Mouse (Mus musculus) myocyte (in vitro differentiated cells): ENCODE measurements around the gene Ppp2r5c. TPM values are rescaled to one million over a fixed set of nuclear protein-coding genes. Genes with fewer than 3 reads are reported as not detected.

Experiments used
- H3K27me3 ChIP-seq: one replicate; pipeline ENCODE4 v1.6.1; 2011; ENCODE audit not compliant: control insufficient read depth, insufficient read depth, insufficient read length
- H3K36me3 ChIP-seq: one replicate; pipeline ENCODE4 v1.6.1; 2011; ENCODE audit not compliant: control insufficient read depth, insufficient read depth
- H3K4me2 ChIP-seq: one replicate; pipeline ENCODE4 v1.6.1; 2011; ENCODE audit warnings: low read depth, control low read depth
- H3K4me3 ChIP-seq: one replicate; pipeline ENCODE4 v1.5.1; 2011; ENCODE audit warnings: mild to moderate bottlenecking, control low read depth, moderate library complexity
- H3K79me2 ChIP-seq: one replicate; pipeline ENCODE4 v1.6.1; 2011; ENCODE audit not compliant: control insufficient read depth, insufficient read depth
- H3ac ChIP-seq: one replicate; pipeline ENCODE4 v1.6.1; 2011; ENCODE audit not compliant: control insufficient read depth, insufficient read length
- CEBPB ChIP-seq: IDR thresholded peaks from 2 replicates; pipeline ENCODE4 v1.6.1; 2011; ENCODE audit warnings: mild to moderate bottlenecking, moderate library complexity; ENCODE audit not compliant: poor library complexity, insufficient read depth, severe bottlenecking
- E2F4 ChIP-seq: IDR thresholded peaks from one replicate; pipeline ENCODE4 v1.6.1; 2011; ENCODE audit warnings: mild to moderate bottlenecking, control low read depth, moderate library complexity; ENCODE audit not compliant: insufficient read depth
- MAX ChIP-seq: IDR thresholded peaks from one replicate; pipeline ENCODE4 v1.6.1; 2011; ENCODE audit warnings: low read depth, mild to moderate bottlenecking, control low read depth
- MYOD1 ChIP-seq, 3 experiments: IDR thresholded peaks; one replicate each; pipeline ENCODE4 v1.6.1; 2011; ENCODE audit warnings: control low read depth in 2 of 3, low read depth in 2 of 3, mild to moderate bottlenecking in 2 of 3, moderate library complexity in 1 of 3; ENCODE audit not compliant: insufficient read length in 2 of 3, control insufficient read depth in 1 of 3
- MYOG ChIP-seq, 3 experiments: IDR thresholded peaks; one replicate each; pipeline ENCODE4 v1.6.1; 2011; ENCODE audit warnings: control low read depth in 2 of 3, low read depth in 2 of 3, mild to moderate bottlenecking in 2 of 3; ENCODE audit not compliant: insufficient read length in 2 of 3, control insufficient read depth in 1 of 3, insufficient read depth in 1 of 3
- POLR2A ChIP-seq: IDR thresholded peaks from one replicate; pipeline ENCODE4 v1.6.1; 2011; ENCODE audit warnings: low read depth, mild to moderate bottlenecking, control low read depth, moderate library complexity; ENCODE audit not compliant: insufficient read length
- POLR2AphosphoS2 ChIP-seq: IDR thresholded peaks from one replicate; pipeline ENCODE4 v1.6.1; 2011; ENCODE audit warnings: low read depth, control low read depth; ENCODE audit not compliant: insufficient read length
- REST ChIP-seq: IDR thresholded peaks from one replicate; pipeline ENCODE4 v1.6.1; 2011; ENCODE audit warnings: mild to moderate bottlenecking, control low read depth, moderate library complexity; ENCODE audit not compliant: insufficient read depth, insufficient read length
- SRF ChIP-seq: IDR thresholded peaks from one replicate; pipeline ENCODE4 v1.6.1; 2011; ENCODE audit warnings: low read depth; ENCODE audit not compliant: control insufficient read depth, insufficient read length
- TCF12 ChIP-seq: IDR thresholded peaks from one replicate; pipeline ENCODE4 v1.6.1; 2011; ENCODE audit warnings: mild to moderate bottlenecking, control low read depth; ENCODE audit not compliant: poor library complexity, insufficient read depth, severe bottlenecking
- TCF3 ChIP-seq: IDR thresholded peaks from one replicate; pipeline ENCODE4 v1.6.1; 2011; ENCODE audit warnings: low read depth, control low read depth; ENCODE audit not compliant: insufficient read length
- USF1 ChIP-seq: IDR thresholded peaks from one replicate; pipeline ENCODE4 v1.6.1; 2011; ENCODE audit warnings: low read depth, mild to moderate bottlenecking, control low read depth, moderate library complexity
- polyA plus RNA-seq: library from polyadenylated mRNA; unstranded; fragments of >200 nt; fragmentation: generic; extraction: Trizol; gene quantifications from one replicate; pipeline ENCODE4 v1.2.1, GENCODE M21; 2012; ENCODE audit warnings: missing spikeins

The Ppp2r5c gene
- polyA plus RNA-seq, 1 experiment: 42.1 TPM

DNA sequence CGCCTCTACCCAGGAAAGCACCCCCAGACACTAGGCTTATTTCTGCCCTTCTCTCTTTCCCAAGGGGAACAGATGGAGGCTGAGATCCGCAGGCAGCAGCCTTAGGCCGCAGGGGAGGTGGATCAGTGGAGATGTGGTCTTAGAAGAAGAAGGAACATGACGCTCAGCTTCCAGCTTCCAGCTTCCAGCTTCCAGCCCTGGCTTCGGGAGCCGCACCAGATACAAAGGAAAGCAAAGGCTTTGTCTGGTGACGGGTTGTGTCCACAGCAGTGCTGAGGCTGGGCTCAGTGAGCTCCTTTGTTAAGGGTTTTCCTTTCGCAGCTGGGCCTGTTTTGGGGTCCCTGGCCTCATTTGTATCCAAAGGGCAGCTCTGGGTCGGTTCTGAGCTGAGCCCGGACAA, 16.9 kb upstream of the Ppp2r5c start:
- no peak overlapping the region for H3K4me2 ChIP-seq
- no peak for TF ChIP-seq E2F4
- no peak for TF ChIP-seq CEBPB
- no peak for TF ChIP-seq MYOG (IDR thresholded peaks at IDR 0.05; ENCODE audit: control insufficient read depth in 1 of 3, insufficient read depth in 1 of 3, insufficient read length in 2 of 3, low read depth in 2 of 3)
- TF ChIP-seq MYOD1 (IDR thresholded peaks at IDR 0.05; ENCODE audit: control insufficient read depth in 1 of 3, insufficient read length in 2 of 3, low read depth in 2 of 3): no peak
- no peak for TF ChIP-seq TCF12
- no peak for TF ChIP-seq POLR2A
- TF ChIP-seq POLR2AphosphoS2: no peak
- TF ChIP-seq MAX: no peak
- TF ChIP-seq SRF: no peak
- TF ChIP-seq TCF3: no peak
- no peak for TF ChIP-seq REST
- no peak for TF ChIP-seq USF1
- peaks cover 10% of the 10 kb centered on the region for H3K27me3 ChIP-seq
- H3K36me3 ChIP-seq: no peaks in the 10 kb centered on the region
- H3ac ChIP-seq: no peak overlapping the region
- H3K4me3 ChIP-seq: no peak overlapping the region
- no peaks in the 10 kb centered on the region for H3K79me2 ChIP-seq

DNA sequence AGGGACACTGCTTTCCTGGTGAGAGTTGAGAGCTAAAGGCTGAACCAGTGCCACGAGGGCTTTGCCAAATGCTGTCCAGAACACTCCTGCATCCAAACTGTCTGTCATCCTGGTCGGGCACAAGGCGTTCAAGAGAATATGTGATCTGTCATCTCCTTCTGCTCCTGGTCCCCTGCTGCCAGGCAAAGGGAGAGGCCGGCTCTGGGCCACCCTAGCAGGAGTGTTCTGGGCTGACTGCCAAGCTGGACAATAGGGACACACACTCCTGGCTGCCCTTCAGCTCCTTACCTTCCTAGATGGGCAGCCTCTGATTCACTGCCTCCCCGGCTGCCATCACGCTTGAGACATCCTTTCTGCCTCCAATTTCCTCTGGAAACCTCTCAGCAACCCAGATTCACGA, 15.1 kb upstream of the Ppp2r5c start:
- no peak overlapping the region for H3K4me3 ChIP-seq
- H3K36me3 ChIP-seq: no peaks in the 10 kb centered on the region
- no peak overlapping the region for H3K4me2 ChIP-seq
- peaks cover 10% of the 10 kb centered on the region for H3K27me3 ChIP-seq
- H3ac ChIP-seq: no peak overlapping the region
- no peaks in the 10 kb centered on the region for H3K79me2 ChIP-seq
- TF ChIP-seq TCF3: no peak
- TF ChIP-seq CEBPB: no peak
- no peak for TF ChIP-seq SRF
- TF ChIP-seq USF1: no peak
- no peak for TF ChIP-seq MAX
- TF ChIP-seq POLR2AphosphoS2: no peak
- no peak for TF ChIP-seq MYOD1 (IDR thresholded peaks at IDR 0.05; ENCODE audit: control insufficient read depth in 1 of 3, insufficient read length in 2 of 3, low read depth in 2 of 3)
- TF ChIP-seq REST: no peak
- no peak for TF ChIP-seq TCF12
- TF ChIP-seq E2F4: no peak
- no peak for TF ChIP-seq POLR2A
- no peak for TF ChIP-seq MYOG (IDR thresholded peaks at IDR 0.05; ENCODE audit: control insufficient read depth in 1 of 3, insufficient read depth in 1 of 3, insufficient read length in 2 of 3, low read depth in 2 of 3)

GRCm38 (mm10) chr12:110436638-110437366, 10.1 kb upstream of the Ppp2r5c start:
- H3K4me2 ChIP-seq: peak overlapping the region; percentile 37
- H3K27me3 ChIP-seq: peaks cover 10% of the 10 kb centered on the region
- no peaks in the 10 kb centered on the region for H3K36me3 ChIP-seq
- H3K4me3 ChIP-seq: no peak overlapping the region
- no peaks in the 10 kb centered on the region for H3K79me2 ChIP-seq
- TF ChIP-seq TCF12: no peak
- TF ChIP-seq TCF3: no peak
- no peak for TF ChIP-seq USF1
- TF ChIP-seq MYOD1 (IDR thresholded peaks at IDR 0.05; ENCODE audit: control insufficient read depth in 1 of 3, insufficient read length in 2 of 3, low read depth in 2 of 3): no peak
- no peak for TF ChIP-seq E2F4
- no peak for TF ChIP-seq SRF
- no peak for TF ChIP-seq MAX
- no peak for TF ChIP-seq MYOG (IDR thresholded peaks at IDR 0.05; ENCODE audit: control insufficient read depth in 1 of 3, insufficient read depth in 1 of 3, insufficient read length in 2 of 3, low read depth in 2 of 3)
- no peak for TF ChIP-seq POLR2A
- TF ChIP-seq CEBPB: no peak
- TF ChIP-seq POLR2AphosphoS2: no peak
- no peak for TF ChIP-seq REST
- H3ac ChIP-seq: no peak overlapping the region

GRCm38 (mm10) chr12:110437367-110437703, 9.6 kb upstream of the Ppp2r5c start:
- H3K79me2 ChIP-seq: no peaks in the 10 kb centered on the region
- TF ChIP-seq POLR2AphosphoS2 (no peak), E2F4 (no peak), REST (no peak), CEBPB (no peak), MAX (no peak), MYOD1 (IDR thresholded peaks at IDR 0.05; ENCODE audit: control insufficient read depth in 1 of 3, insufficient read length in 2 of 3, low read depth in 2 of 3) (no peak), TCF12 (no peak), SRF (no peak), POLR2A (no peak), USF1 (no peak), MYOG (IDR thresholded peaks at IDR 0.05; ENCODE audit: control insufficient read depth in 1 of 3, insufficient read depth in 1 of 3, insufficient read length in 2 of 3, low read depth in 2 of 3) (no peak), TCF3 (no peak)
- no peak overlapping the region for H3K4me2 ChIP-seq
- no peaks in the 10 kb centered on the region for H3K36me3 ChIP-seq
- H3K27me3 ChIP-seq: peaks cover 9% of the 10 kb centered on the region
- no peak overlapping the region for H3ac ChIP-seq
- no peak overlapping the region for H3K4me3 ChIP-seq
